Mouse (Mus musculus) bone marrow macrophage, adult 2 months (primary cell): Measurements from ENCODE around the gene Dnpep.

Experiments
- CTCF ChIP-seq: IDR thresholded peaks from 2 replicates; pipeline ENCODE4 v1.5.1; 2012; ENCODE audit warnings: low read depth, mild to moderate bottlenecking, low read length, moderate library complexity
- POLR2A ChIP-seq: IDR thresholded peaks from 2 replicates; pipeline ENCODE4 v1.6.1; 2012; ENCODE audit warnings: mild to moderate bottlenecking, low read depth, low read length, borderline replicate concordance

GRCm38 (mm10) chr1:75290582-75290981 is 27.2 kb downstream of the Dnpep start:
- no peak for TF ChIP-seq CTCF
- TF ChIP-seq POLR2A = no peak
